Mouse (Mus musculus) gastrocnemius, postnatal 14 days (tissue): ENCODE results near the gene Nsmce4a. TPM values are rescaled to one million over a fixed set of nuclear protein-coding genes. Genes with fewer than 3 reads are reported as not detected.

ENCODE experiments used
- DNase-seq: peaks from one replicate; pipeline ENCODE4 v3.0.0; 2021; ENCODE audit warnings: mixed read lengths
- intact Hi-C: fragments of 180-260 bp; cut with DNase I; formaldehyde crosslinking; loops from one replicate; pipeline ENCODE4 v1.15.1; 2025; ENCODE audit warnings: low total_unique reads
- total RNA-seq, 2 experiments: library from RNA; stranded (reverse); gene quantifications; 2 replicates each; pipeline ENCODE4 v1.2.3; 2021

Nsmce4a gene
- total RNA-seq, 2 experiments from 2014 or later, result 30.3 to 30.6 TPM

- intact Hi-C loops, result no loop called here
- no peak for DNase-seq
These were observed 13.7 kb upstream of the Nsmce4a start for GRCm38 (mm10) chr7:130586521-130587072.

GRCm38 (mm10) chr7:130578607-130579006 is 5.7 kb upstream of the Nsmce4a start:
- intact Hi-C loops, result no loop called here

DNA sequence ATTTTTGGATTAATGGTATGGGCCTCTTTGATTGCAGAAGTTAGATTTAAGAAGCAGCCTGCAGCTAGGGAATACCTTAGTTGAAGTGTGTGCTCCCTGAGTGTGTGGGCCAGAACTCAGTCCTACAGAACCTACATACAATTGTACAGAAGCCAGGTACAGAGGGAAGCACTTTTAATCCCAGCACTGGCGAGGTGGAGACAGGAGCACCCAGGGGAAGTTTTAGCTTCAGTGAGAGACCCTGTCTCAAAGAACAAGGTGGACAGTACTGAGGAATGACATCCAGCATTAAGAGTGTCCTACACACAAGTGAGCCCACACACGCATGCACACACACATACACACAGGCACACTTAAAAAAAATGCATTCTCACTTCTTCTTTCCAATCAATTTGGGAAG is 5.1 kb upstream of the Nsmce4a start:
- DNase-seq, result no peak
- intact Hi-C loops, result no loop called here

More at GRCm38 (mm10) chr7:130578607-130579006, 5.7 kb upstream of the Nsmce4a start:
- DNase-seq, result no peak

GRCm38 (mm10) chr7:130577388-130578003 is 4.6 kb upstream of the Nsmce4a start, which contains the start of gene Tacc2:
Gene Tacc2, plus strand, starts transcription at chr7:130577438.
- DNase-seq, result no peak
- intact Hi-C loops, result no loop called here

GRCm38 (mm10) chr7:130576981-130577380 is 4.1 kb upstream of the Nsmce4a start:
- no peak for DNase-seq

GRCm38 (mm10) chr7:130574211-130574991 is 1.5 kb upstream of the Nsmce4a start:
- no peak for DNase-seq
- intact Hi-C loops, result no loop called here

More at GRCm38 (mm10) chr7:130576981-130577380, 4.1 kb upstream of the Nsmce4a start:
- intact Hi-C loops, result no loop called here

DNA sequence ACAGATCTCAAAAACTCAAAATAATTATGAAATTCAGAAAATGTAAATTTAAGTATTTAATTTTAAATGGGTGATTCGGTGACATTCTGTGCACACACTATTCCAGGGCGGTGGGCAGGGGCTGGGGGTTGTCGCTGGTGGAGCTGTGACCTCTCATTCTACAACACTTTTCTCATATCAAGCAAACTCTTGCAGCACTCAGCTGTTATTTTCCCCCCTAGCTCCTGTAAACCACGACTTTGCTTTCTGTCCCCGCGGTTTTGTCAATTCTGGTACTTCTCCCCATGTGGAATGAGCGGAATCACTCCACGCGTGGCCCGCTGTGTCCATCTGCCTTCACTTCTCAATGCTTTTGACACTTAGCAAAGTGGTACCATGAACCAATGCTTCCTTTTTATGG is 828 bp upstream of the Nsmce4a start:
- intact Hi-C loops, result no loop called here
- DNase-seq, result no peak

DNA sequence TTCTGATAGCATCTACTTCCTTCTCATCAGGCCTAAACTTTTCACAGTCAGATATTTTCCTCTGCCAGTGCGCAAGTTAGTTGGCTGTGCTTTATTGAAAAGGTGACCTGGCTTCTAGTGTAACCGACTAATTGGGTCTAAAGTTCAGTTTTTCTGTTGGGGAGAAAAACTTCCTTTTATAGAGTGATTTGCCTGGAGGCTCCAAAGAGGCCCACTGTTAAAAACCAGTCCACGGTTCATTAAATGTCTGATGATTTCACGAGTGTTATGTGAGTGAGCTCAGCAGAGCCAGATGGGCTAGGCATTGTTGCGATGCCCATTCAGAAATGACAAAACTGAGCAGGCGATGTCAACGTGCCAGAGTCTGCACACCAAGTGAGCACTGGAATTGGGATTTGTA is 2.4 kb downstream of the Nsmce4a start:
- intact Hi-C loops, result no loop called here
- DNase-seq, result no peak

DNA sequence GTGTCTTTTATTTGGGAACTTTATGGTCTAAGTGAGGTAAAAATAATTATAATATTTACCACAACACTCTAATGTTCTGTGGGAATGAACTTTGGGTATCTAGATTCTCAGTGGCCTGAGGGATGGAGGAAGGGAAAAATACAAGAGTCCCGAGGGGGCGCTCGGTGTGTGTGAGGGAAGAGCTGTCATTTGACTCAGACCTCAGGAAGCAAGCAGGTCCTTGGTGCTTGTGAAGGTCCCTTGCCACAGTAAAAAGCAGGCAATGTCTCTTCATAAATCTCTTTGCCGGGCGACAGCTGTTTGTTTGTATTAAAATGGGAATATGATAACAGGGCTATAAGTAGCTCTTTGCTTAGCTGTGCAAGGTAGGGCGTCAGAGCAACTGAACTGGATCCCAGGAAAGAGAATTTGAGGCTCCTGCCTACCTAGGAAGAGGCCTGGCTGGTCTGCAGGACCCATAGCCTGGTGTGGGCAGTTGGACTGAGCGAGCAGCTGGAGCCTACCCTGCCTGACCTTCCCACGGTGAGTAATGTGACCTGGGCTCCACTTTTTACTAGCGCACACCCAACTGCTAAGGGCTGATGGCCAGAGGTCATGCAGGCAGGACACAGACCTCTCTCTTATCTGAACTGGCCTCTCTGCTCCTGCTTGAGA is 4.0 kb downstream of the Nsmce4a start:
- intact Hi-C loops, result no loop called here
- DNase-seq, result no peak

DNA sequence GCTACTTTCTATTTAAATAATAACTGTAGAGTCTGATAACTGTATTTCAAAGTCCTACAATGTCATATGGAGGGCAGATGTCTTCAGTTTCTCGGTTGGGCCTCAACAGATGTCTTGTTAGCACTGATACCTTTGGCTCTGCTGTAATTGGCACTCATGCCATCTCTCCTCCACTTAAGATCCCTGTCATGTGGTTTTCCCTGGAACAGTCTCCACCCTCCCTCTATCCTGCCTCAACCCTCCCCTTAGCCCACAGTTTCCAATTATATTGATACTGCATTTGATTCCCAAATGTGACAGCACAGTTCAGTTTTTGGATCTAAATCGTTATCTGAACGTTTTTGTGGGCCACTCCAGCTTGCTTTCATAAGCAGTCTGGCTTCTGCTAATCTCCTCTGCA is 8.3 kb downstream of the Nsmce4a start:
- no peak for DNase-seq
- intact Hi-C loops, result no loop called here

DNA sequence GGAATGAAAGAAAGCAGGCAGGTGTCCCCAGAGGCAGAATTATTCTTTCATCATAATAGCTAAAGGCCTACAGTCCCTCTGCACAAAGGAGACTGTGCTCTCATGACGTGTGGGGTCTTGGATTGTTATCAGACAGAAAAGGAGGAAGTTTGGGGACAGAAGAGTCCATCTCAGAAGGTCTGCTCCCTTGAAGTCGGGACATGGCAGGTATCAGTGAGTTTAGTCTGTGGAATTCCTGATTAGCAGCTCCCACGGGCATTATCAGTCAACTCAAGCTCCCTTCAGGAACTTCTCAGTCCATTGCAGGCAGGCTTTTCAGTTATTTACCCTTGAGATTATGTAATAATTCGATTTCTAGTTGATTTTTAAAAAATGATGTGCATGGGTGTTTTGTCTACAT is 9.0 kb downstream of the Nsmce4a start:
- DNase-seq, result no peak
- intact Hi-C loops, result no loop called here

DNA sequence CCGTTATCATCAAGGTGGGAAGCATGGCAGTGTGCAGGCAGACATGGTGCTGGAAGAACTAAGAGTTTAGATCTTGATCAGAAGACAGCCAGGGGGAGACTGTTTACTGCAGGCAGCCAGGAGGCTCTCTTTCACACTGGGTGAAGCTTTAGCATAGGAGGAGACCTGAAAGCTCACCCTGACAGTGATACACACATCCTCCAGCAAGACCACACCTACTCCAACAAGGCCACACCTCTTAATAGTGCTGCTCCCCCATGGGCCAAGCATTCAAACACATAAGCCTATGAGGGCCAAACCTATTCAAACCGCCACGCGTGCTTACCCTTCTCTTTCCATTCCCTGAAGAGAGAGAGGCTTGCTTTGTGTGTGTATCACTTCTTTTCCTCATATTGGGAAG is 9.6 kb downstream of the Nsmce4a start:
- DNase-seq, result no peak
- intact Hi-C loops, result no loop called here

- DNase-seq, result no peak
- intact Hi-C loops, result no loop called here
These were observed 12.0 kb downstream of the Nsmce4a start for GRCm38 (mm10) chr7:130560933-130561332.

DNA sequence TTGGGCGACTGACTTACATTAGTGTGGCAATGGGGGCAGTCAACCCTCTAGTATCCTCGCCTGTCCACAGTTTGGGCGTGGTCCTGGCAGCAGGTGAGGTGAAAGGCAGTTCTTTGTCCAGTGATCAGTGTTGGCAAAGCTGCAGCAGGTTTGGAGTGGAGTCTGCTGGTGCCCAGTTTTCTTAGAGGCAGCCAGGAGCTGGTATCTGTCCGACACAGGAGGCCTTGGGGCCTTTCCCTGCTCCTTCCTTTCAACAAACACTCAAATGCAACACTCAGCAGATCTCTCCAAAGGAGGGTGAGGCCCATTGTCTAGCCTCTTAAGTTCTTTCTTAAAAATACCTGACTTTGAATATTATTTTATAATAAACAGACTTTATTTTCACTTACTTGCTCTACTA is 14.3 kb downstream of the Nsmce4a start:
- no peak for DNase-seq
- intact Hi-C loops, result no loop called here

DNA sequence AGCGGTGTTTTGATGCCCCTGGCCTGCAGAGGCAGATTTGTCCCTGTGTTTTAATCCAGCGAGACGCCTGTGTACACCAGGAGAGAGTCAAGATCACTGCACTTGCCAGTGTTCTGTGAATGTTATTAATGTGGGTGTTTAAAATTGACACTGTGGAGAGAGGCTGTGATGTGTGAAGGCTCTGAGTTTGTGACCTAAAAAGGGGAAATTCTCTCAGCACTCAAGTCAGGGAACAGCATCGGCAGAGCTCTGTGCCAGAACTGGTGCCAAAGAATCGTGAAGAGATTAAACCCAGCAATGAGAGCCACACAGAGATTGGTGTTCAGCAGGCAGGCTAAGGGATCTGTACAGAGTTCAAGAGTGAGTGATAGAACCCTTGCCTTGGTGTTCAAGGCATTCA is 17.3 kb downstream of the Nsmce4a start:
- intact Hi-C loops, result no loop called here
- DNase-seq, result no peak

DNA sequence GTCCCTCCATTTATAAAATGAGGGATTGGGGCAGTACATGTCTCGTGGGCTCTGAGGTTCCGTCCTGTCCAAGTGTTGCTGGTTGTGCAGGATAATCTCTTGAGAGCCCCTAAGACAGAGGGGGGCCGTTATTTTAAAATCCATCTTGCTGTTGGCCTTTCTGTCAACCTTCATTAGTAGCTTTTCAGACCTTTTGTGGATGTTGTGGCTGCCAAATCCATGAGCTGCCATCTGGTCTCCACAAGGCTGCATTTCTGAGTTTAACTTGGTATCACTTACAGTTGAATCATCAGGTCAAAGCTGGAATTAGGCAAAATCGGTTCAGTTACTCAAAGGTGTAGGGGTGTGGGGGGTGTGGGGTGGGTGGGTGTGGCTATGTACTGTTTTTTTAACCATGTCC is 19.6 kb downstream of the Nsmce4a start:
- intact Hi-C loops, result no loop called here
- DNase-seq, result no peak

GRCm38 (mm10) chr7:130552780-130553179 is 20.1 kb downstream of the Nsmce4a start:
- intact Hi-C loops, result no loop called here
- peak; percentile 75 for DNase-seq

GRCm38 (mm10) chr7:130547635-130548175 is 25.2 kb downstream of the Nsmce4a start:
- intact Hi-C loops, result no loop called here
- no peak for DNase-seq

- intact Hi-C loops, result no loop called here
- peak; percentile 94 for DNase-seq
These were observed 26.0 kb downstream of the Nsmce4a start for GRCm38 (mm10) chr7:130546791-130547484.

DNA sequence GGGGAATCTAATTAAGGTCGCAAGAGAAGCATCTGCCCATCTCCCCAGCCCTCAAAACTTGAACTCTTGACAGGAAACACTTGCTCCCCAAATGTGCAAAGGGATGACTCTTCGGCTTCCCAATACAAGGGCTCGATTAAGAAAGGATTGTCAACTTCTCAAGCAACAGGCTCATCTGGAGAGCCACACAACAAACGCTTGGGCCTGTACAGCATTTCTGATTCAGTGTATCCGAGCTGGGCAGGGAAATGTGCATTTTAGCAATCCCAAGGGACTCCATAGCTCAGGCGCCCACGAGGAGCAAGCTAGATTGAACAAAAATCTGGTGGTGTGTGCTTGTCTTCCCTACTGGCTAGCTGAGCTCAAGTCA is 26.5 kb downstream of the Nsmce4a start:
- DNase-seq, result no peak
- intact Hi-C loops, result no loop called here
